Mouse (Mus musculus) inflammation-experienced regulatory T-cells, adult 16 weeks (primary cell): ENCODE results near the gene Rps2. TPM values are rescaled to one million over a fixed set of nuclear protein-coding genes. Genes with fewer than 3 reads are reported as not detected.

Experiments used
- polyA plus RNA-seq: library from polyadenylated mRNA; unstranded; fragments of 100-300 nt; shearing (Covaris generic); gene quantifications from one replicate; pipeline ENCODE4 v1.2.1, GENCODE M21; 2017

Rps2 gene
- 723 TPM for polyA plus RNA-seq

DNA sequence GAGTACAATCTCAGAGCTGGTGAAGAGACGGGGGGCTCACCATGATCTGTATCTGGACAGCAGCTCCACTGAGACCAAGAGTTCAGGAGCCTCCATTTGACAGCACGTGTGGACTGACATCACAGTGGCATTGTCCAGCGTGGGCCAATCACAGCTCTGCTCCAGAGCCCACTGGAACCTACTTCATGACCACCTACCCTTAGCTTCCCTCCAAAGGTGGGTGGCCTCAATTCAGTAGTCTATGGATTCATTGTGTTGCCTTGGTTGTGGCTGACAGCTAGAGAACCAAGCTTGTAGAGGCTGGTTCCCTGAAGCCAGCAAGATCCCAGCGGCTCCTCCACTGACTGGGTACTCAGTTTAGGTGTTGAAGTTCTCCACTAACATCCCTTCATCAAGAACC lies at the start of gene Rps2, which contains the start of gene Rnf151:
TSS of gene Rps2 (plus strand) at position 174 of the 400 bp plus-strand sequence.
TSS of gene Rnf151 (minus strand) at position 121 of the 400 bp plus-strand sequence.

DNA sequence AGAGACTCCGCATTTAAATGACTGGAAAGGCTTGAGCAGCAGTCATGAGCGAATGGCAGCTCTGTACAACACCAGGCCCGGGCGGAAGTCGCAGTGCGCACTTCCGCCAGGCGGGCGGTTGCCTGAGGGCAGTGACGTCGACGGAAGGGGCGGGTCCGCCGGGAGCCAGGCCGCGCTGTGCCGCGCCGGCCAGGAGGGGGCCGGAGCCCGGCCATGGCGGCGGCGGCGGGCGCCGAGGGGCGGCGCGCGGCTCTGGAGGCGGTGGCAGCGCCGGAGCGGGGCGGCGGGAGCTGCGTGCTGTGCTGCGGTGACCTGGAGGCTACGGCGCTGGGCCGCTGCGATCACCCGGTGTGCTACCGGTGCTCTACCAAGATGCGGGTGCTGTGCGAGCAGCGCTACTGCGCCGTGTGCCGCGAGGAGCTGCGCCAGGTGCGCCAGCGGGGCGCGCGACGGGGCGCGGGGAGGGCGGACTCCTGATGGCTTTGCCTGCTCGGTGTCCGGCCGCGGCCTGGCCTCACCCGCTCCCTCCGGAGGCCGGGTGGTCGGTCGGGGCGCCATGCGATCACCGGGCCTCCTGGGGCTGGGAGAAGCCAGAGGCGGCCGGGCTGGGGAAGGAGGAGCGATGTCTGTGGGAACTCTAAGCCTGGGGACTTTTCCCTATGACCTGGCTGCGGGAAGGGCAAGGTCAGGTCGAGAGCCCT lies 48.2 kb upstream of the Rps2 start, which contains the start of gene Zfp598:
TSS of gene Zfp598 (plus strand) at position 143 of the 701 bp plus-strand sequence.

DNA sequence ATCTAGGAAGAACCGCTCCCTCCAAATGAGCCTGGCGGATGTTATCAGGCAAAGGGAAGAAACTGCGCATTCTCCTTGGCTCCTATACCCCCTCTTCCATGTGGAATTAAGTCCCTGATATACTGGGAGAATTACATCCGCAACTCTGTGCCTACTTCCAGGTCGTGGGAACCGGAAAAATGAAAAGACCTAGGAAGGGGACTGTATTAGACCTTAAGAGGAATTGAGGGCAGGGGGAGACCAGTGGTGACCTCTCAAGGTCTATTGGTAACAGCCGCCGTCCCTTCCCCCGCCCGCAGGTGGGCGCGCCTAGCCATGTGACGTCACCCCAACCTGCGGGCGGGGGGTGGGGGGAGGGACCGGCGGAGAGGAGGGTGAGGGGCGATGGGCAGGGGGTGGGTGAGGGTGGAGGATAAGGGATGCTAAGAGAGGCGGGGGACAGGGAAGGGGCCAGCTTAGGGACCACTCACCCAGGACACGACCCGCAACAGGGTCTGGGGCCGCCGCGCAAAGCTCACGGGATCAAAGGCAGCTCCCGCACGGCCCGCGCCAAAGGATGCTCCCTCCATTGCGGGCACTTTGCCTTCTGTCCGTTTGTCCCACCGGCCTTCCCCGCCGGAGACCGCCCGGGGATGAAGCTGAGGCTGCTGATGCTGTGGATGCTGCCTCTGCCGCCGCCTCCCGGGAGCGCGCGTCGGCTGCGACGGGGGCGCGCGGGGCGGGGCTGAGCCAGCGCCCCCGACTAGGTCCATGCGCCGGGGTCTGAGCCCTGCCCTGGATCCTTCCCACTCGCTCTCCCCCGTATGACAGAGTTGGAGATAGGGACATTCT lies 28.4 kb upstream of the Rps2 start, which contains the start of gene Syngr3:
TSS of gene Syngr3 (minus strand) at position 705 of the 831 bp plus-strand sequence.

DNA sequence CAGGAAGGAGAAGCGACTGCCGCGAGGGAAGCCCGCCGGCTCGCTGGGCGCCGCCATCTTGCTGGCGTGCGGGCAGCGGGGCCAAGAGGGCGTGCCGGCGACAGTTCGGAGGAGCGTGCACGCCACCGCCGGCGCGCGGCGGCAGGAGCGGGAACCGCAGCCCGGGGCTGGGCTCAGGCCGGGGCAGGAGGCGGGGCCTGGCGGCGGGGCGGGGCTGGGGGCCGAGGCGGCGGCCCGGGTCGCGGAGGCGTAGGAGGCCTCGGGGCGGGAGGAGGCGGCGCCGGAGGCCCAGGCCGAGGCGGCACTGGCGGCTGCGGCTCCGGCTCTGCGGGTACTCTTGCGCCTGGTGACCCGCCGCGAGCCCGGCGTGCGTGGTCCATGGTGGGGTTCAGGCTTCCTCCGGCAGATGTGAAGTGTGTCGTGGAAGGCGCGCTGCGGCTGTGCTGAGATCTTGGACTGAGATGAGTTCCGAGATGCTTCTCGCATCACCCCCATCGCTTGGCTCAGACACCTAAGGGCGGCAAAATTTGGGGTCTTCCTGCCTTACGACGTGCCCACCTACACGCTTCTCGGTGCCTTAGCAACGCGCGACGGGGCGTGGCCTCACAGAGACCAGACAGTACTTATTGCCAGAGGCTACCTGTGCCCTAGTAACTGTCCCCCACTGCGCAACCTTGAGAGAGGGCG lies 21.8 kb upstream of the Rps2 start, which contains the start of the genes Gfer and Noxo1:
TSS of gene Gfer (minus strand) at position 146 of the 687 bp plus-strand sequence.
TSS of gene Noxo1 (plus strand) at position 224 of the 687 bp plus-strand sequence.

DNA sequence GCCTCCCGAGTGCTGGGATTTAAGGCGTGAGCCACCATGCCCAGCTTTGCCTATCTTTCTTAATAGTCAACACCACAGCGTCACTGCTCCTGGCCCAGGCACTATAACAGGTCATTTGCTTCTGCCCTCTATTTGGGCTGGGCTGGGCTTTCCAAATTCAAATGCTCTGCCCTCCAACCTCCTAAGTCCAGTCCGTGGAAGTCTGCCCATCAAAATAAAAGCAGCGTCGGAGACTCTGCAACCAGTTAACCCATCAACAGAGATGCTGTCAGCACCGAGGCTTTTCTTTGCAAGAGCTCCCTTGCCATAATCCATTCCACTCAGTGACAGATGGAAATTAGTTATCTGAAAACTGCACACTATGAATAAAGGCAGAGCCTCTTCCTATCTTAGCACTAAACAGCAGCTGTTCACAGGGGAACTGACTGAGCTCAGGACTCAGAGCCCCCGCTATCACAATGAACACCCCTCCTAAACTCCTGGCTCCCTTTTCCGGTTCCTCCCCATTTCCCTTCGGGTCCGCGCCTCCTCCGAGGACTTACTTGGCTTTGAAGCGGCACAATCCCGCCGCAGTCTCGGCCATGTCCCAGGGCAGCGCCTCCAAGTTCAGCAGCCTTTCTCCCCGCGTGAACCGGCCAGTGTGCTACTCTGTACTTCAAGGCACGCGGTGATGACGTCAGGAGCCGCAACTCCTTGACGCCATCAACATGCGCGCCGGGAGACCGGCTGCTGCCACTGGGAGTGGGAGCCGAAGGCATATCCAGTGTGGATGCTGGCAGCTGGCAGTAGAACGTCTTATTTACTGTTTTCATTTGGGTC lies 10.7 kb upstream of the Rps2 start, which contains the start of gene Tbl3:
TSS of gene Tbl3 (minus strand) at position 679 of the 819 bp plus-strand sequence.

DNA sequence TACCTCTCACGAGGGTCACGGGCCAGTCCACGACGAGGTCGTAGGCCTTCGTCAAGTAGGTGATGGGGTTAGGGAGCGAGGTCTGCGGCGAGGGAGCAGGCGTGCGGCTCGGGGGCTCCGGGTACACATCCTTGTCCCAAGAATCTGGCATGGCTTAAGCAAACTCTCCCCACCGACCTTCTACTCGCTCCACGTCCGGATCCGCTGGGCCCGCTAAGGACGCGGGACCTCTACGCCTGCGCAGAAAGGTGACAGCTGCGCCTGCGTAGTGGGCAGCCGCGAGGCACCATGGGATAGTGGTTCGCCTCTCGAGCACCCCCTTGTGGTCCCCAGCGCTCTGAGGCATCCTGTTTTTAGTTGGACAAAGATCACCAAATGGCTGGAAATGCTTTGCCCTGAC lies 6.3 kb downstream of the Rps2 start, which contains the start of gene Ndufb10:
TSS of gene Ndufb10 (minus strand) at position 295 of the 400 bp plus-strand sequence.

DNA sequence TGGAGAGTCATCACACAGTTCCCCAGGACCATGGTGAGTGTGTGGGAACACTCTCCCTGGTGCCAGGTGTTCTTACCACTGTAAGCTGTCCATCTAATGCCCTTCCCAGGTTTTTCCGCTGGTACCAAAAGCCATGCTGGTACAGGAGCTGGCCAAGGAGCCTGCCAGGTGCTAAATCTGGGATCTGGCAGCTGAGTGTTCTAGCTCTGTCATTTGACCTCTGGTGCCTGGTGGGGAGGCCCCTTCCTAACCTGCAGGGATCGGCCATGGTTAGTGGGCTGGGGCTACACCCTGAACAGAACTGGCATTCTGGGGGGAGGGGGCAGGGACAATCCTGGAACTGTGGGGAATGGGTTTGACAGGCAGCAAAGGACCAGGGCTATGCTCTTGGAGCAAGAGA lies 9.7 kb downstream of the Rps2 start, which contains the start of gene Rpl3l:
TSS of gene Rpl3l (plus strand) at position 203 of the 400 bp plus-strand sequence.

DNA sequence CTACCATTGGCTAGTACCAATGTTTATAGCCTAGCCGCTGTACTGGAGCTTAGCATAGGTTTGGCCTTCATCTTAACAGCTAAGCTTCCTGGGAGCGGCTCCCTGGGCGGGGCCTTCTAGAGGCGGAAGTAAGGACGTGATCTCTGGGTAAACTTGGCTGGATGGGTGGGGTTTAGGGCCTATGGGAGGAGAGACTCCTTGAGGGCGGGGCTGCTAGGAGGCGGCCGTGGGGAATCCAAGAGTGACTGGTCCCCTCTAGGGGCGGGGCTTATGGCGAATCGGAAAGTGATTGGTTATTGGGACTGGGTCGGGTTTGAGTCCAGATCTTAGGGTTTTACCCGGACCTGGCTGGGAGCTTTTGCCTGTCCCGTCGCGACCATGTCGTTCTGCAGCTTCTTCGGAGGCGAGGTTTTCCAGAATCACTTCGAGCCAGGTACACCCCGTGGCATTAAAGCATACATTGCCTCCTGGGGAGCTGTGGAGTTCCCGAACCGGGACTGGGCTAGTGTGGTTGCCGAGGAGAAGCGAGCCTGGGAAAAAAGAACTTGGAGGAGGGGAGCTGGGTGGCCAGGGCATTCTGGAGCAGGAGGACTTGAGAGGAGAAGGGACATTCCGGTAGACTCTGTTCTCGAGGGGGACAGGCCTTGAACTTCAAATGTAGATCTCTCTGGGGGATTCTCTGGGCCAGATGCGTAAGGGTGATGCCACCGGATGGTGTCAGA lies 18.6 kb downstream of the Rps2 start, which contains the start of gene Msrb1:
TSS of gene Msrb1 (plus strand) at position 313 of the 722 bp plus-strand sequence.

DNA sequence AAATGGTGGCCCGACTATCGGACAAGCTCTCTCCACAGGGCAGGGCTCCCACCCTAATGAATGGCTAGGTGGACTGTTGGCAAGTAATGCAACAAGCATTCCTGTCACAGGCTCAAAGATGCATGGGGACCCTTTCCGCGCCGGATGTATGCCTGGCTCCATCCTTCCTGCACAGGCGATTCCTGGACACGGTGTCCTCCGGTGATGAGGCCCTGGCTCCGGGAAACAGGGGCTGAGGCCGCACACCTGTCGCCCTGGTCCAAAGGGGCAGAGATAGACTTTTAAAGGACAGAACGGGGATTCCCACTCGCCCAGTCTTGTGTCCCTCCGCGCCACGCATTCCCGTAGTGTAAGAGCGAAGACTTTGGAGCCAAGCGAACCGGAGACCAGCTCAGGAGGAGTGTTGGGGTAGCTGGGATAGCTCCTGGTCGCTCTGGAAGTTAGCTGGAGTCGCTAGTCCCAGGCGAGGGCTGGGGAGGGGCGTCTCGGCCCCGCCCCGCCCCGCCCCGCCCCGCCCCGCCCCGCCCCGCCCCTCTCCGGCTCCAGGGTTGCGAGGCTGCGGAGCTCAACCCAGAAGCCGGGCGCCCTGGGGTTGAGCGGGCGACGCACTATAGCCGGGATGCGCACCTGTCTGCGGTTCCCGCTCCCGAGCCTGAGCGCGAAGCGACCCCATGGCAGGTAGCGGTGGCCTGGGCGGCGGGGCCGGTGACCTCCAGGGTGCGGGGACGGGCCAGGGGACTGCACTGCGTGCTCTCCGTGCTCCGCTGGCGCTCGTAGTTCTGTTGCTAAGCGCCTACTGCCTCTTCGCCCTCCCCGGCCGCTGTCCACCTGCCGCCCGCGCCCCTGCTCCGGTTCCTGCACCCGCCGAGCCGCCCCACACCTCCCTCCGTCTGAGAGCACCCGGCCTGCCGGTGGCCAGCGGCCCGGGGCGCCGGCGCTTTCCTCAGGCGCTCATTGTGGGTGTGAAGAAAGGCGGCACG lies 34.8 kb downstream of the Rps2 start, which contains the start of gene Hs3st6:
TSS of gene Hs3st6 (plus strand) at position 574 of the 980 bp plus-strand sequence.

Other genes starting within 250 kb of the Rps2 start
- 91.5 TPM for gene E4f1, start 247.8 kb upstream of the Rps2 start, polyA plus RNA-seq
- 5.3 TPM for gene Pgp, start 247.7 kb upstream of the Rps2 start, polyA plus RNA-seq
- gene Bricd5, start 244.2 kb upstream of the Rps2 start, polyA plus RNA-seq: 0.41 TPM
- 31.0 TPM for gene Mlst8, start 239.0 kb upstream of the Rps2 start, polyA plus RNA-seq
- gene Caskin1, start 229.5 kb upstream of the Rps2 start, polyA plus RNA-seq: 0.09 TPM
- 103 TPM for gene Traf7, start 190.2 kb upstream of the Rps2 start, polyA plus RNA-seq
- gene Rab26, start 183.9 kb upstream of the Rps2 start, polyA plus RNA-seq: 13.7 TPM
- gene Pkd1, start 168.3 kb upstream of the Rps2 start, polyA plus RNA-seq: 18.5 TPM
- 55.0 TPM for gene Tsc2, start 85.5 kb upstream of the Rps2 start, polyA plus RNA-seq
- gene Nthl1, start 85.4 kb upstream of the Rps2 start, polyA plus RNA-seq: 7.6 TPM
- not detected for gene Slc9a3r2, start 67.8 kb upstream of the Rps2 start, polyA plus RNA-seq
- gene Npw, start 59.7 kb upstream of the Rps2 start, polyA plus RNA-seq: not detected
- 3.2 TPM for gene Zfp598, start 48.4 kb upstream of the Rps2 start, polyA plus RNA-seq
- gene Syngr3, start 28.2 kb upstream of the Rps2 start, polyA plus RNA-seq: 0.68 TPM
- gene Gfer, start 22.0 kb upstream of the Rps2 start, polyA plus RNA-seq: 12.2 TPM
- gene Noxo1, start 21.9 kb upstream of the Rps2 start, polyA plus RNA-seq: 3.8 TPM
- gene Tbl3, start 10.5 kb upstream of the Rps2 start, polyA plus RNA-seq: 67.3 TPM
- not detected for gene Rnf151, start 53 bp upstream of the Rps2 start, polyA plus RNA-seq
- 245 TPM for gene Ndufb10, start 6.4 kb downstream of the Rps2 start, polyA plus RNA-seq
- gene Rpl3l, start 9.7 kb downstream of the Rps2 start, polyA plus RNA-seq: not detected
- 12.1 TPM for gene Msrb1, start 18.5 kb downstream of the Rps2 start, polyA plus RNA-seq
- not detected for gene Hs3st6, start 34.9 kb downstream of the Rps2 start, polyA plus RNA-seq
- not detected for gene Meiob, start 86.2 kb downstream of the Rps2 start, polyA plus RNA-seq
- 43.8 TPM for gene Hagh, start 122.0 kb downstream of the Rps2 start, polyA plus RNA-seq
- 3.7 TPM for gene Fahd1, start 132.2 kb downstream of the Rps2 start, polyA plus RNA-seq
- not detected for gene Igfals, start 147.9 kb downstream of the Rps2 start, polyA plus RNA-seq
- gene Nubp2, start 168.2 kb downstream of the Rps2 start, polyA plus RNA-seq: 118 TPM
- 64.4 TPM for gene Spsb3, start 168.5 kb downstream of the Rps2 start, polyA plus RNA-seq
- gene Eme2, start 177.0 kb downstream of the Rps2 start, polyA plus RNA-seq: 62.4 TPM
- 54.0 TPM for gene Mrps34, start 177.0 kb downstream of the Rps2 start, polyA plus RNA-seq
- 69.0 TPM for gene Nme3, start 178.4 kb downstream of the Rps2 start, polyA plus RNA-seq
- gene Mapk8ip3, start 218.9 kb downstream of the Rps2 start, polyA plus RNA-seq: 67.7 TPM
- 37.8 TPM for gene Jpt2, start 242.6 kb downstream of the Rps2 start, polyA plus RNA-seq